Mouse (Mus musculus) bone marrow, adult 2 months (tissue): ENCODE data around the gene Rasal1. TPM values are rescaled to one million over a fixed set of nuclear protein-coding genes. Genes with fewer than 3 reads are reported as not detected.

Source experiments
- H3K27ac ChIP-seq: fragments of 200-500 bp; 2 replicates; pipeline ENCODE4 v1.5.1; 2012; ENCODE audit warnings: low read depth, mild to moderate bottlenecking, control low read depth, inconsistent platforms, low read length; ENCODE audit not compliant: control insufficient read depth, poor library complexity, insufficient read depth
- H3K4me1 ChIP-seq: fragments of 200-500 bp; 2 replicates; pipeline ENCODE4 v1.6.1; 2011; ENCODE audit warnings: low read length; ENCODE audit not compliant: control insufficient read depth, insufficient read depth
- H3K4me3 ChIP-seq: fragments of 200-500 bp; replicated peaks from 2 replicates; pipeline ENCODE3; 2011; ENCODE audit warnings: mild to moderate bottlenecking, low read depth, low read length, control low read depth; ENCODE audit not compliant: control insufficient read depth
- CTCF ChIP-seq: fragments of 200-500 bp; IDR thresholded peaks from 2 replicates; pipeline ENCODE4 v1.5.1; 2011; ENCODE audit warnings: low read length, control low read depth; ENCODE audit not compliant: control insufficient read depth, insufficient read depth
- POLR2A ChIP-seq: fragments of 200-500 bp; IDR thresholded peaks from 2 replicates; pipeline ENCODE4 v1.6.1; 2011; ENCODE audit warnings: low read depth, mild to moderate bottlenecking, control low read depth, low read length, borderline replicate concordance; ENCODE audit not compliant: control insufficient read depth
- WGBS: fragments of 180-500 bp; shearing (Covaris S2); methylation state at CpG from one replicate; pipeline ENCODE4 v1.1.7; 2018; 5-methylcytosine and 5-hydroxymethylcytosine counted together
- polyA plus RNA-seq: library from polyadenylated mRNA; stranded (reverse); fragments of >200 nt; gene quantifications from 2 replicates; pipeline ENCODE4 v1.2.4, GENCODE M21; 2011; ENCODE audit warnings: low replicate concordance; ENCODE audit not compliant: missing spikeins, insufficient read depth, insufficient read length

Rasal1 gene
- 1.6 and 4.6 TPM in 2 replicates for polyA plus RNA-seq

DNA sequence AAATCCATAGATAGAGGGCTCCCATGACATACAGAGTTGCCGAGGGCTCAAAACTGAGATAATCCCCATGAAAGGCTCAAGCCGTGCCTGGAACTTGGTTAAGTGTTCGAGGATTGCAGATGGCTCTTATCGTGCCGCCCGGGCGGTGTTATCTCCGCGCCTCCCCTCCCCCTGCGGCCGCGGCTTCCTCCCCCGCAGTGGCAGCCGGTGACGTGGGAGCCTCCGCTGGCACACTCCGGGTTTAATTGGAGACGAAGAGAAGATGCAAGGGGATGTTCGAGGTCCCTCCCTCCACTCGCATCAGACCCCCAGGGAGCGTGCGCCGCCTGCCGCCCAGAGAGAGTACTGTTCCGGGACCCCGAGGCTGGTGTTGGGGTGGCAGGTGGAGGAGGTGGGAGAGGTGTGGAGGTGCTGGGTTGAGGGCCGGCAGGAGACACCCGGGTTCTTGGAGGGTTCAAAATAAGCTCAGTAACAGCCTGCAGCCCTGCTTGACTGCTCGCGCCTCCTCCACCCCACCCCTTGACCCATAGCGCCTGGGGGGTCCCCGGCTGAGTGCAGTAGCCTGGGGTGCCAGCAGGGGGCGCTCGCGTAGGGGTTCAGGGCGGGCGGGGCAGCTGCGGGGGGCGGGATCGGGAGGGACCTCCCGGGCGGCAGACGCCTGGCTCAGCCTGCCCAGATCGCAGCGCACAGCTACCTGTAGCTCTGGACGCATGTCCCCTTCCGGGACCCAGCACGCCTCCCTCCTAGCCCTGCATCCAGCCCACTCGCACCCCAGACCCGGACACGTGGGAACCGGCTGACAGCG lies at the start of gene Rasal1:
TSS of gene Rasal1 (plus strand) at position 244 of the 805 bp plus-strand sequence.
- TF ChIP-seq CTCF (peak; percentile 46; the same call in 1 of the 2 replicates), POLR2A (no peak)
- whole genome bisulfite sequencing, result under 1% methylated on average over 53 of the region's 53 CpGs
- H3K27ac ChIP-seq, result peak within 1 kb of the TSS; percentile 22; the same call in 1 of the 2 replicates
- peak within 1 kb of the TSS; percentile 51 for H3K4me3 ChIP-seq
- no peaks in the 10 kb centered on the region; the same call in 1 of the 2 replicates for H3K4me1 ChIP-seq

DNA sequence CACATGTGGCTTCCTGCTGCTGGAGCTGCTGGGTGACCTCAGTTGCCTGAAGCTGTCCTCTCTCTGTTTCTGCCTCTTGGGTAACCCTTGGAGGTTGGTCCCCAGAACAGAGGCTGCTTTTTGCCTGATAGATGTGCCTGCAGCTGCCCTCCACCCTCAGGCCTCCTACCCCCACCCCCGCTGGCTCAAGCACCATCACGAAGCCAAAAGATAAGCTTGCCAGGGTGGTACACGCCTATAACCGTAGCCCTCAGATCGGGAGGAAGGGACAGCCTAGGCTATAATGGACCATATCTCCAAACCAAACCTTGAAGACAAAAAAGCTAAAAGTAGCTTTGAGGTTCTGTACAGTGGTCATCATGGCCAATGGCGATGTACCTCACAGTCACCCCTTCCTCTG lies 49.0 kb upstream of the Rasal1 start:
- Histone ChIP-seq H3K4me3 (no peak overlapping the region), H3K4me1 (peaks cover 5% of the 10 kb centered on the region; the same call in 1 of the 2 replicates), H3K27ac (peak overlapping the region; percentile 50)
- 61% methylated on average over 6 of the region's 6 CpGs for WGBS
- TF ChIP-seq CTCF, result no peak
- no peak for TF ChIP-seq POLR2A

DNA sequence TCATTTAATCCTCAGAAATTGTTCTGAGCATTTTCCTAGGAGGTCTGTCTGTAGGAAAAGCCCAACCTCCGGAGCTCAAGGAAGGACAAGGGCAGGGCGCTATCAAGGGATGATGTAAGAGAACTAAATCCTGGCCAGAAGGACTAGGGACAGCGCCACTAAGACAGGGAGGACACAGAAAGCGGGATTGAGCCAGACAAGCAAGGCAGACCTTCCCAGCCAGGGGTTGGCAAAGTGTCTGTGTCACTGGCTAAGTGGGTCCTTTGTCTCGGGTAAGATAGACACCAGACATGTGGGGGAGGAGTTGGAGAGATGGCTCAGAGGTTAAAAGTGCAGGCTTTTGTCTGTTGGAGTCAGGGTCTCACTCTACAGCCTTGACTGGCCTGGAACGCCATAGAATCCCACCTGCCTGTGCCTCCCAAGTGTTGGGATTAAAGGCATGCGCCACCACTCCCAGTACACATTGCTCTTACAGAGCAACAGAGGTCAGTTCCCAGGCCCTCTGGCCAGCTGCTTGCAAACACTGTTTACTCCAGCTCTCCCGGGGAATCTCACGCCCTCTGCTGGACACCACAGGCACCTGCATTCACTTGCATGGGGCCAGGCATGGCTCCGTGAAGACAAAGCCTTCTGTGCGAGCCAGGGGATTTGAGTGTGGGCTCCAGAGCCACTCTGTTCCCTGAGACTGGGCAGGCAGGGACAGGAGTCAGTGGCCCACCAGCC lies 47.5 kb upstream of the Rasal1 start:
- 72% methylated on average over 11 of the region's 11 CpGs for WGBS
- TF ChIP-seq CTCF (peak; percentile 77), POLR2A (no peak)
- Histone ChIP-seq H3K27ac (no peak overlapping the region), H3K4me3 (no peak overlapping the region), H3K4me1 (peaks cover 5% of the 10 kb centered on the region; the same call in 1 of the 2 replicates)

DNA sequence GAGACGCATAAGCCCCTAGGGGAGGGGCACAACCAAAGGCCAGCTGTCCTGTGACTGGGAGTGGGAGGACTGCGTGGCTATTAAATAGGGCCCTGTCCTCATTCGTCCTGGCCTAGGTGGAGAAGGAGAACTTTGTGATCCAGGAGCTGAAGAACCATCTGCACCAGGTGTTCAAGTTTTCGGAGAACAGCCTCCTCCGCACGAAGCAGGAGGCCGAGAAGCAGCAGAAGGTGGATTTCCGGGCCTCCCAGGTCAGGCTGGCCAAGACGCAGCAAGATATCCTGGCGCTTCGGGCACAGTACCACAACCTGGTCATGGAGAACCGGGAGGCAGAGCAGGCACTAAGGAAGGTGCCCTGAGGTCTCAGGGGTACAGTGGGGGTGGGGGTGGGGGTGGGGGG lies 46.4 kb upstream of the Rasal1 start:
- WGBS, result 92% methylated on average over 12 of the region's 12 CpGs

DNA sequence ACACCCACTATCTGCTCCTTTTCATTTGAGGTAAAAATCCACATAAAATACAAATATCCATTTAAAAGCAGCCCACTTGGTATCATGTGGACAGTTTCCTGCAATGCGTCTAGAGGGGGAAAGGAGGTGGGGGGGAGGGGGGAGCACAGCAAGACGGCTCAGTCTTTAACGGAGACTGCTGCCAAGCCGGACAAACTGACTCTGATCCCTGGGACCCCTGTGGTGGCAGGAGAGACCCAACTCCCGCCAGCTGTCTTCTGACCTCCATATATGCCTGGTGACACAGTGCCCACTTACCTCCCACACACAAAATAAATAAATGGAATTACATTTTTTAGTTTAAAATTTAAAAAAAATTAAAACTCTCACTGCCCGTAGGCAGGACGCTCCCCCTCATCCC lies 45.1 kb upstream of the Rasal1 start:
- Histone ChIP-seq H3K4me3 (no peak overlapping the region), H3K27ac (no peak overlapping the region), H3K4me1 (peaks cover 5% of the 10 kb centered on the region; the same call in 1 of the 2 replicates)
- TF ChIP-seq CTCF, result no peak
- no peak for TF ChIP-seq POLR2A
- 89% methylated on average over 7 of the region's 7 CpGs for WGBS

More for the DNA sequence above, 46.4 kb upstream of the Rasal1 start:
- H3K4me1 ChIP-seq, result peaks cover 5% of the 10 kb centered on the region; the same call in 1 of the 2 replicates
- H3K27ac ChIP-seq, result no peak overlapping the region
- TF ChIP-seq CTCF (no peak), POLR2A (no peak)
- no peak overlapping the region for H3K4me3 ChIP-seq

DNA sequence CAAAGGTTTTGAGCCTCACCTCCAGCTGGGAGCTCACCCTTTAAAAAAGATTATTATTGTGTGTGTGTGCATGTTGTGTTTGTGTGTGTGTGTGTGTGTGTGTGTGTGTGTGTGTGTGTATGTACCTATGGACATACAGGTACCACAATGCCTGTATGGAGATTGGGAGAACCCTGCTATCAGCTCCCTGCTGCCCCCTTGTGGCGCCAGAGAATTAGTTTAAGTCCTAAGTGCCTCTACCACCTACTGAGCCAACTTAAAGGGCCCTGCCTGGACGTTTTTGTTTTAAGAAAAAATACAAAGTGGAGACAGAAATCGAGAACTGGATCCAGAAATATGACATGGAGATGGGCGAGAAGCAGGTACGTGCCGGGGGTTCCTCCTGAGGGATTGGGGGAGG lies 43.8 kb upstream of the Rasal1 start:
- no peak overlapping the region for H3K4me3 ChIP-seq
- 5% methylated on average over 6 of the region's 6 CpGs for WGBS
- peak; percentile 80 for TF ChIP-seq CTCF
- TF ChIP-seq POLR2A, result no peak
- H3K27ac ChIP-seq, result no peak overlapping the region
- peaks cover 3% of the 10 kb centered on the region; the same call in 1 of the 2 replicates for H3K4me1 ChIP-seq

DNA sequence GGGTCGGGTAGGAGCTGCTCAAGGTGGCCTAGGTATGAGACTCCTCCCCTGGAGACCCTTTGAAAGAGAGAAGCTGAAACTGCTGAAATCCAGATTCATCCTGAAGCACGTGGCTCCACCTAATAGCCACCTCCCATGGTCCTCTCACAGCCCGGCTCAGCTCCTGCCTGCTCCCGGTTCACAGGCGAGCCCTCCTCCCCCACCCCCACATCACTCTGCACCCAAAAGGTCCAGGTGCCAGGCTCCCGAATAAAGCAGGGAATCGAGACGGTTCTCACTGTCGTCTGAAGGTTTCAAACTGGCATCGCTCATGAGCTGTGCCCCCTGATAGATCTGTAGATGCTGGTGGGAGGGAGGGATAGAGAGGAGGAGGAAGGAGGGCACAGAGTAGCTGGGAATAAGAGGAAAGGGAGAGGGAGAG lies 43.4 kb upstream of the Rasal1 start:
- no peak overlapping the region for H3K4me3 ChIP-seq
- no peaks in the 10 kb centered on the region for H3K4me1 ChIP-seq
- no peak overlapping the region for H3K27ac ChIP-seq
- WGBS, result 6% methylated on average over 10 of the region's 10 CpGs
- no peak for TF ChIP-seq CTCF
- no peak for TF ChIP-seq POLR2A

DNA sequence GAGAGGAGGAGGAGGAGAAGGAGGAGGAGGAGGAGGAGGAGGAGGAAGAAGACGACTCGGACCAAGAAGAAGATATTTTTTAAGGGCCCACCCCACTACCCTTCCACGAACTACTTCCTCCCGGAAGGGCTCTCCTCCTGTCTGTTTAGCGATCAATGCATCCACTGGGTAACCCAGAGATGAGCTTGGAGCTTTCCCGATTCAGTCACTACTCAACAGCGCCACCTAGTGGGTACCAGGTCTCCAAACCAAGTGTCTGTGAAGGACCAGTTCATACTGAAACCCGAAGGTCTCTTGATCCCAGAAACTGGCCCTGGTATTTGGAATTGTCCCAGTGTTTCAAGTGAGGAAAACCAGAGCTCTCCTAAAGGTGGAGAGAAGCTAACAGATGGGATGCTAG lies 42.9 kb upstream of the Rasal1 start:
- 2% methylated on average over 8 of the region's 8 CpGs for WGBS
- Histone ChIP-seq H3K4me3 (no peak overlapping the region), H3K27ac (no peak overlapping the region), H3K4me1 (no peaks in the 10 kb centered on the region)
- no peak for TF ChIP-seq POLR2A
- peak; percentile 88 for TF ChIP-seq CTCF
